Mouse (Mus musculus): ENCODE measurements around the gene Ms4a6b. TPM values are rescaled to one million over a fixed set of nuclear protein-coding genes. Genes with fewer than 3 reads are reported as not detected.
"Not testable (repeated sequence)": the region's sequence is repeated elsewhere in the genome, so short reads cannot be mapped to it uniquely, and the experiment has no call there.

Ms4a6b gene
- total RNA-seq (2021), result 1 to 10 TPM; 7.0 to 9.7 TPM
- long read RNA-seq, experiment 1, partial matches to known transcripts, result 0 of 3 reads
- long read RNA-seq, experiment 1, other reads (novel, unspliced or antisense), result 0 of 3 reads
- long read RNA-seq, experiment 2, transcript Ms4a6b-201 (7 exons, 1,687 nt), result major isoform, 5 of 6 reads
- long read RNA-seq, experiment 2, partial matches to known transcripts, result 0 of 6 reads
- long read RNA-seq, experiment 2, other reads (novel, unspliced or antisense), result 1 of 6 reads

GRCm38 (mm10) chr19:11516246-11516645 is at the start of gene Ms4a6b:
Ms4a6b (plus strand) TSS chr19:11516512.
- DNase-seq, result no peak

- DNase-seq, result peak in 1 of 2 experiments; percentile 49
Measured at GRCm38 (mm10) chr19:11468361-11468760, 48.0 kb upstream of the Ms4a6b start.

- peak in 1 of 2 experiments; percentile 42 for DNase-seq
Measured at GRCm38 (mm10) chr19:11469215-11469614, 47.1 kb upstream of the Ms4a6b start, which contains the start of gene Ms4a6c. Ms4a6c (plus strand) TSS chr19:11469366.

- DNase-seq, result no peak
Measured at GRCm38 (mm10) chr19:11479714-11480113, 36.6 kb upstream of the Ms4a6b start.

- DNase-seq, result no peak
Measured at GRCm38 (mm10) chr19:11482684-11483083, 33.6 kb upstream of the Ms4a6b start.

GRCm38 (mm10) chr19:11483941-11484340 is 32.4 kb upstream of the Ms4a6b start:
- DNase-seq, result no peak

GRCm38 (mm10) chr19:11484388-11484787 is 31.9 kb upstream of the Ms4a6b start:
- DNase-seq, result no peak

- DNase-seq, result no peak
Measured at GRCm38 (mm10) chr19:11485266-11485665, 31.0 kb upstream of the Ms4a6b start.

GRCm38 (mm10) chr19:11485746-11486145 is 30.6 kb upstream of the Ms4a6b start, which contains the start of gene Gm8369:
Gm8369 (plus strand) TSS chr19:11485938.
- no peak for DNase-seq

- no peak for DNase-seq
Measured at GRCm38 (mm10) chr19:11486599-11486998, 29.7 kb upstream of the Ms4a6b start.

- no peak for DNase-seq
Measured at GRCm38 (mm10) chr19:11491406-11492189, 24.7 kb upstream of the Ms4a6b start.

GRCm38 (mm10) chr19:11492671-11493070 is 23.6 kb upstream of the Ms4a6b start:
- DNase-seq, result no peak

- DNase-seq, result no peak
Measured at GRCm38 (mm10) chr19:11494519-11494918, 21.8 kb upstream of the Ms4a6b start.

- no peak for DNase-seq
Measured at GRCm38 (mm10) chr19:11496361-11496760, 20.0 kb upstream of the Ms4a6b start.

- DNase-seq, result not testable (repeated sequence)
Measured at GRCm38 (mm10) chr19:11497300-11497699, 19.0 kb upstream of the Ms4a6b start.

- no peak for DNase-seq
Measured at GRCm38 (mm10) chr19:11500796-11501195, 15.5 kb upstream of the Ms4a6b start.

- no peak for DNase-seq
Measured at GRCm38 (mm10) chr19:11501326-11501725, 15.0 kb upstream of the Ms4a6b start.

GRCm38 (mm10) chr19:11504857-11505256 is 11.5 kb upstream of the Ms4a6b start:
- no peak for DNase-seq

- DNase-seq, result peak; percentile 32 to 64
Measured at GRCm38 (mm10) chr19:11513458-11513857, 2.9 kb upstream of the Ms4a6b start.

GRCm38 (mm10) chr19:11516845-11517244 is 533 bp downstream of the Ms4a6b start:
- peak in 1 of 2 experiments; percentile 10 for DNase-seq

- DNase-seq, result peak; percentile 35 to 72
Measured at GRCm38 (mm10) chr19:11517373-11517772, 1.1 kb downstream of the Ms4a6b start.

GRCm38 (mm10) chr19:11518356-11518755 is 2.0 kb downstream of the Ms4a6b start:
- peak in 1 of 2 experiments; percentile 31 for DNase-seq

GRCm38 (mm10) chr19:11520146-11520545 is 3.8 kb downstream of the Ms4a6b start:
- DNase-seq, result no peak

Data from heart, adult 18-20 months (tissue).